Mouse (Mus musculus) C2C12 (cell line): ENCODE measurements around the gene Dbndd2.

Experiments
- CTCF ChIP-seq: IDR thresholded peaks from one replicate; pipeline ENCODE4 v1.5.1; 2011; ENCODE audit not compliant: control insufficient read depth, insufficient read depth, insufficient read length
- MAX ChIP-seq: IDR thresholded peaks from one replicate; pipeline ENCODE4 v1.6.1; 2011; ENCODE audit warnings: mild to moderate bottlenecking, control low read depth
- MYOD1 ChIP-seq: IDR thresholded peaks from one replicate; pipeline ENCODE4 v1.6.1; 2011; ENCODE audit warnings: low read depth; ENCODE audit not compliant: control insufficient read depth, insufficient read length

GRCm38 (mm10) chr2:164473624-164474023 is 12.3 kb upstream of the Dbndd2 start, which contains the start of gene Trp53tg5:
- TF ChIP-seq CTCF (no peak), MAX (no peak), MYOD1 (no peak)
